Mouse (Mus musculus) adrenal gland, adult 8-10 months (tissue): ENCODE data around the gene Gm2174. TPM values are rescaled to one million over a fixed set of nuclear protein-coding genes. Genes with fewer than 3 reads are reported as not detected.

Experiments used
- total RNA-seq, 4 experiments: library from RNA; stranded (reverse); gene quantifications; 2 replicates each; pipeline ENCODE4 v1.2.4; 2022

The Gm2174 gene
- total RNA-seq, 4 experiments from 2014 or later, result 1.1 TPM; not detected in 3

Other genes starting within 250 kb of the Gm2174 start
- not detected for gene Gm773, start 235.1 kb upstream of the Gm2174 start, total RNA-seq
- gene Zfp449, start 101.6 kb upstream of the Gm2174 start, total RNA-seq, result 1 to 10 TPM; 3.0 to 5.9 (median 4.9) TPM
- 1 to 10 TPM in 2 of 4 experiments, under 1 TPM in 2; 0.66 to 1.6 (median 1.2) TPM for gene Smim10l2a, start 73.4 kb upstream of the Gm2174 start, total RNA-seq
- gene Ints6l, start 6.9 kb downstream of the Gm2174 start, total RNA-seq, result 10 to 100 TPM; 26.2 to 54.0 (median 38.0) TPM
- gene Gm10477, start 76.8 kb downstream of the Gm2174 start, total RNA-seq, result not detected
- gene Gm648, start 101.6 kb downstream of the Gm2174 start, total RNA-seq, result not detected
- gene Mmgt1, start 150.1 kb downstream of the Gm2174 start, total RNA-seq, result 10 to 100 TPM; 24.8 to 31.3 (median 27.9) TPM
- 10 to 100 TPM; 35.6 to 39.1 (median 37.6) TPM for gene Slc9a6, start 161.8 kb downstream of the Gm2174 start, total RNA-seq